Mouse (Mus musculus) MEL (cell line): ENCODE data around the gene Pglyrp2. TPM values are rescaled to one million over a fixed set of nuclear protein-coding genes. Genes with fewer than 3 reads are reported as not detected.

Experiments
- DNase-seq: peaks from one replicate; pipeline ENCODE4 v3.0.0; 2011; ENCODE audit warnings: low read depth, low spot score
- H3K27ac ChIP-seq: 2 replicates; pipeline ENCODE4 v1.5.1; 2012; ENCODE audit warnings: low read depth, mild to moderate bottlenecking, control low read depth, low read length, moderate library complexity; ENCODE audit not compliant: control insufficient read depth
- H3K27me3 ChIP-seq, 2 experiments: fragments of 150-350 bp in 1 of 2; sonication (generic) in 1 of 2; 2 replicates each; pipeline ENCODE4 v1.6.1; 2012; ENCODE audit warnings: low read length in 2 of 2, mild to moderate bottlenecking in 2 of 2, improper control_type of control experiment in 1 of 2, moderate library complexity in 1 of 2; ENCODE audit not compliant: insufficient read depth in 2 of 2, control insufficient read depth in 1 of 2
- H3K36me3 ChIP-seq, 2 experiments: 2 replicates each; pipeline ENCODE4 v1.6.1; 2012 to 2014; ENCODE audit warnings: low read length in 2 of 2, improper control_type of control experiment in 1 of 2, inconsistent platforms in 1 of 2, mild to moderate bottlenecking in 1 of 2; ENCODE audit not compliant: insufficient read depth in 2 of 2, control insufficient read depth in 1 of 2
- H3K4me1 ChIP-seq, 2 experiments: fragments of 150-350 bp in 1 of 2; sonication (generic) in 1 of 2; 2 replicates each; pipeline ENCODE4 v1.6.1; 2012; ENCODE audit warnings: low read length in 2 of 2, improper control_type of control experiment in 1 of 2, mild to moderate bottlenecking in 1 of 2; ENCODE audit not compliant: insufficient read depth in 2 of 2, control insufficient read depth in 1 of 2
- H3K4me3 ChIP-seq, 2 experiments: fragments of 150-350 bp in 1 of 2; sonication (generic) in 1 of 2; 2 replicates each; pipeline ENCODE4 v1.5.1; 2012; ENCODE audit warnings: low read depth in 2 of 2, low read length in 2 of 2, mild to moderate bottlenecking in 2 of 2, moderate library complexity in 2 of 2, control low read depth in 1 of 2, improper control_type of control experiment in 1 of 2; ENCODE audit not compliant: control insufficient read depth in 1 of 2, insufficient read depth in 1 of 2
- H3K79me2 ChIP-seq: 2 replicates; pipeline ENCODE4 v1.6.1; 2012; ENCODE audit warnings: mild to moderate bottlenecking, low read length, moderate library complexity; ENCODE audit not compliant: control insufficient read depth, poor library complexity, insufficient read depth
- H3K9ac ChIP-seq: 2 replicates; pipeline ENCODE4 v1.6.1; 2012; ENCODE audit warnings: low read depth, mild to moderate bottlenecking, control low read depth, low read length, moderate library complexity; ENCODE audit not compliant: control insufficient read depth, poor library complexity, severe bottlenecking
- H3K9me3 ChIP-seq: fragments of 150-350 bp; sonication (generic); replicated peaks from 2 replicates; pipeline ENCODE4 v1.6.1; 2012; ENCODE audit warnings: mild to moderate bottlenecking, low read length, improper control_type of control experiment, moderate library complexity; ENCODE audit not compliant: insufficient read depth
- CHD1 ChIP-seq: IDR thresholded peaks from 2 replicates; pipeline ENCODE4 v1.6.1; 2012; ENCODE audit warnings: low read depth, mild to moderate bottlenecking, inconsistent platforms, low read length, improper control_type of control experiment
- CTCF ChIP-seq, 3 experiments: IDR thresholded peaks in 2 of 3; conservative IDR thresholded peaks in 1 of 3; 2 replicates each; pipeline ENCODE4 v1.5.1; 2011 to 2012; ENCODE audit warnings: low read length in 3 of 3, low read depth in 2 of 3, mild to moderate bottlenecking in 2 of 3, improper control_type of control experiment in 1 of 3, inconsistent platforms in 1 of 3, mixed read lengths in 1 of 3, moderate library complexity in 1 of 3; ENCODE audit not compliant: control insufficient read depth in 1 of 3, insufficient read depth in 1 of 3, poor library complexity in 1 of 3, severe bottlenecking in 1 of 3
- ELF1 ChIP-seq: IDR thresholded peaks from 2 replicates; pipeline ENCODE4 v1.6.1; 2014; ENCODE audit warnings: low read depth, mild to moderate bottlenecking, inconsistent platforms, low read length, improper control_type of control experiment, moderate library complexity
- ETS1 ChIP-seq: IDR thresholded peaks from 2 replicates; pipeline ENCODE4 v1.6.1; 2012; ENCODE audit warnings: low read depth, mild to moderate bottlenecking, inconsistent platforms, low read length, improper control_type of control experiment, moderate library complexity
- KAT2A ChIP-seq: conservative IDR thresholded peaks from 2 replicates; pipeline ENCODE4 v1.6.1; 2012; ENCODE audit warnings: low read depth, low read length, improper control_type of control experiment, inconsistent platforms
- MAX ChIP-seq: IDR thresholded peaks from 2 replicates; pipeline ENCODE4 v1.6.1; 2011; ENCODE audit warnings: low read length, improper control_type of control experiment
- MAZ ChIP-seq: IDR thresholded peaks from 2 replicates; pipeline ENCODE4 v1.6.1; 2012; ENCODE audit warnings: low read depth, mild to moderate bottlenecking, inconsistent platforms, low read length, improper control_type of control experiment
- MEF2A ChIP-seq: IDR thresholded peaks from 2 replicates; pipeline ENCODE4 v1.6.1; 2014; ENCODE audit warnings: low read depth, mild to moderate bottlenecking, inconsistent platforms, low read length, improper control_type of control experiment; ENCODE audit not compliant: poor library complexity, insufficient replicate concordance, severe bottlenecking; ENCODE audit errors: extremely low read depth
- MXI1 ChIP-seq: IDR thresholded peaks from 2 replicates; pipeline ENCODE4 v1.6.1; 2011; ENCODE audit warnings: mild to moderate bottlenecking, low read depth, low read length, improper control_type of control experiment
- POLR2A ChIP-seq, 2 experiments: IDR thresholded peaks; 2 replicates each; pipeline ENCODE4 v1.6.1; 2011 to 2012; ENCODE audit warnings: low read length in 2 of 2, mild to moderate bottlenecking in 2 of 2, control low read depth in 1 of 2, improper control_type of control experiment in 1 of 2, low read depth in 1 of 2, moderate library complexity in 1 of 2; ENCODE audit not compliant: control insufficient read depth in 1 of 2, insufficient read depth in 1 of 2, poor library complexity in 1 of 2
- POLR2AphosphoS2 ChIP-seq: IDR thresholded peaks from 2 replicates; pipeline ENCODE4 v1.6.1; 2011; ENCODE audit warnings: low read length, improper control_type of control experiment
- RCOR1 ChIP-seq: IDR thresholded peaks from 2 replicates; pipeline ENCODE4 v1.6.1; 2012; ENCODE audit warnings: low read depth, mild to moderate bottlenecking, inconsistent platforms, low read length, improper control_type of control experiment
- SMC3 ChIP-seq: IDR thresholded peaks from 2 replicates; pipeline ENCODE4 v1.6.1; 2011; ENCODE audit warnings: low read depth, low read length, improper control_type of control experiment
- USF1 ChIP-seq: IDR thresholded peaks from 2 replicates; pipeline ENCODE4 v1.6.1; 2014; ENCODE audit warnings: low read depth, mild to moderate bottlenecking, inconsistent platforms, low read length, improper control_type of control experiment, moderate library complexity
- ZC3H11A ChIP-seq: IDR thresholded peaks from 2 replicates; pipeline ENCODE4 v1.6.1; 2012; ENCODE audit warnings: low read depth, mild to moderate bottlenecking, inconsistent platforms, low read length, improper control_type of control experiment
- ZNF384 ChIP-seq: IDR thresholded peaks from 2 replicates; pipeline ENCODE4 v1.6.1; 2012; ENCODE audit warnings: low read depth, mild to moderate bottlenecking, inconsistent platforms, low read length, improper control_type of control experiment
- polyA plus RNA-seq, 2 experiments: library from polyadenylated mRNA; stranded (reverse) in 1 of 2; unstranded in 1 of 2; fragments of >175 nt in 1 of 2; fragments of >200 nt in 1 of 2; gene quantifications; 2 replicates each; pipeline versions ENCODE4 v1.2.1 to v1.2.4; 2012; ENCODE audit warnings: low replicate concordance in 2 of 2, low read depth in 1 of 2; ENCODE audit not compliant: insufficient read length in 2 of 2, insufficient read depth in 1 of 2, missing spikeins in 1 of 2
- total RNA-seq: library from RNA; depleted of rRNA; stranded (reverse); fragments of 300-350 nt; gene quantifications from 2 replicates; pipeline ENCODE4 v1.2.3, GENCODE M21; 2012

Gene Pglyrp2
- total and polyA plus RNA-seq, 3 experiments, result 1.8 to 3.5 TPM; not detected in 1

DNA sequence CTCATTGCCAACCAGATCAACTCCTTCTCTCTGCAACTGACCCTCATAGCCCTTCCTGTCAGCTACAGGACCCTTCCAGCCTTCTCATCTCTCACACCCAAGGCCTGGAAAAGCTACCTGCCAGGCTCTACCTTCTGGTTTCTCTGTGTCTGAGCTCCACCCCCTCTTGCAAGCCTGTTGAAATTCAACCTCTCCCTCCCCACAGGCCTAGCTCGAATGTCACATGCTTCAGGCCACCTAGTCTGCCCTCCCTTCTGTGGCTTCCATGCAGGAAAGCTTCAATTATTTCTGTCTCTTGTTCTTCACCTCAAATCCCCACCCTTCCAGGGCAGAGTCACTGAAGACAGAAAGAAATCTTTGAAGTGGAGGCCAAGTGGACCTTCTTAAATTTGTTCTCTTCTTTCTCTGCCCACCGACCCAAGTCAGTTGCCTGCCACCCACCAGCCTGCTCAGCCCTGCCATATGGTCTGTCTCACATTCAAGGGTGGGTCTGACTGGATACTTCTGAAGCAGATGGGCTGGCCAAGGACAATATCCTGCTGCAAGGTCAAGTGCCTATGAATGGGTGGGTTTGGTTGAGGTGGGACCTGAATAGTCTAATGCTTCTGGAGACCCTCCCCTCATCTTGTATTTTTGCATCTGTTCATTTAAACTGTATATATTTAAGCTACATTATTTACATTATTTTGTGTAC is 27.0 kb upstream of the Pglyrp2 start:
- H3K9ac ChIP-seq, result no peak overlapping the region
- H3K36me3 ChIP-seq, result no peaks in the 10 kb centered on the region; a peak in 1 of 4 replicates
- no peak overlapping the region for H3K27ac ChIP-seq
- H3K4me1 ChIP-seq, result peaks cover 0 to 7% of the 10 kb centered on the region in 2 experiments; a peak in 2 of 4 replicates
- H3K4me3 ChIP-seq, result no peak overlapping the region
- TF ChIP-seq KAT2A, result no peak
- no peak for TF ChIP-seq MXI1
- no peak for TF ChIP-seq MEF2A
- TF ChIP-seq CTCF (IDR thresholded peaks at IDR 0.05 in 2 of 3, conservative IDR thresholded peaks at IDR 0.05 in 1 of 3; ENCODE audit: control insufficient read depth in 1 of 3, insufficient read depth in 1 of 3, low read depth in 2 of 3, low read length in 3 of 3, poor library complexity in 1 of 3, severe bottlenecking in 1 of 3), result no peak
- TF ChIP-seq, all 39 proteins: peak for 0
- Histone ChIP-seq H3K9me3 (no peaks in the 10 kb centered on the region), H3K79me2 (no peaks in the 10 kb centered on the region), H3K27me3 (0 out of 4 replicates have a peak, but pooled peaks cover 0 to 2% of the 10 kb centered on the region in 2 experiments)
- no peak for DNase-seq

DNA sequence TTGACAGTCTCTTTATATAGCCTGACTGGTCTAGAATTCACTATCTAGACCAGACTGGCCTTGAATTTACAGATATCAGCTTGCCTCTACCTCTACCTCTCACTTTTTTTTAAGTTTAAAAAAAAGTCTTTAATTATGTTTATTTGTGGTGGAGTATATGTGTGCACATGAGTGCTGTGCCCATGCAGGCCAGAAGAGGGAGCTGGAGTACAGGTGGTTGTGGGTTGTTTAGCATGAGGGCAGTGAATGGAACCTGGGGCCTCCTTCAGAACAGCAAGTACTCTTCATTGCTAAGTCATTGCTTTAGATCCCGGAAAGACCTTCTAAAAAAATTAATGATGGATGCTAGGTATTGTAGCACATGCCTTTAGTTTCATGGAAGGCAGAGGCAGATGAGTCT is 25.1 kb upstream of the Pglyrp2 start:
- no peak overlapping the region for H3K27ac ChIP-seq
- H3K27me3 ChIP-seq, result peaks cover 3 to 8% of the 10 kb centered on the region in 2 experiments
- TF ChIP-seq CHD1 (no peak), ZC3H11A (no peak), MAX (no peak), CTCF (IDR thresholded peaks at IDR 0.05 in 2 of 3, conservative IDR thresholded peaks at IDR 0.05 in 1 of 3; ENCODE audit: control insufficient read depth in 1 of 3, insufficient read depth in 1 of 3, low read depth in 2 of 3, low read length in 3 of 3, poor library complexity in 1 of 3, severe bottlenecking in 1 of 3) (peak; percentile 11 to 19 (median 13); a peak in 2 of 6 replicates), RCOR1 (no peak)
- DNase-seq, result no peak
- H3K9ac ChIP-seq, result no peak overlapping the region
- H3K4me3 ChIP-seq, result no peak overlapping the region
- no peaks in the 10 kb centered on the region for H3K79me2 ChIP-seq
- no peaks in the 10 kb centered on the region for H3K36me3 ChIP-seq
- H3K9me3 ChIP-seq, result no peaks in the 10 kb centered on the region
- H3K4me1 ChIP-seq, result no peaks in the 10 kb centered on the region

- Histone ChIP-seq H3K9ac (no peak overlapping the region), H3K4me1 (no peaks in the 10 kb centered on the region), H3K27ac (no peak overlapping the region), H3K27me3 (peaks cover 6 to 11% of the 10 kb centered on the region in 2 experiments), H3K4me3 (no peak overlapping the region), H3K79me2 (no peaks in the 10 kb centered on the region), H3K36me3 (no peaks in the 10 kb centered on the region), H3K9me3 (no peaks in the 10 kb centered on the region)
- no peak for TF ChIP-seq ZC3H11A
- TF ChIP-seq POLR2AphosphoS2, result no peak
- no peak for TF ChIP-seq ZNF384
- no peak for TF ChIP-seq POLR2A (IDR thresholded peaks at IDR 0.05; ENCODE audit: control insufficient read depth in 1 of 2, insufficient read depth in 1 of 2, low read depth in 1 of 2, low read length in 2 of 2, poor library complexity in 1 of 2)
- no peak for TF ChIP-seq CHD1
- TF ChIP-seq ELF1, result no peak
- TF ChIP-seq SMC3, result peak; percentile 12; the same call in 1 of the 2 replicates
- peak in 2 of 3 experiments; percentile 20 to 25; a peak in 2 of 6 replicates for TF ChIP-seq CTCF (IDR thresholded peaks at IDR 0.05 in 2 of 3, conservative IDR thresholded peaks at IDR 0.05 in 1 of 3; ENCODE audit: control insufficient read depth in 1 of 3, insufficient read depth in 1 of 3, low read depth in 2 of 3, low read length in 3 of 3, poor library complexity in 1 of 3, severe bottlenecking in 1 of 3)
- no peak for TF ChIP-seq MAX
- TF ChIP-seq ETS1, result no peak
- no peak for TF ChIP-seq MAZ
- TF ChIP-seq USF1, result no peak
- DNase-seq, result no peak
Measured at GRCm38 (mm10) chr17:32447195-32447594, 23.2 kb upstream of the Pglyrp2 start.
